Mouse (Mus musculus) lung, postnatal 25 days (tissue): ENCODE data around the gene Phc3.

Source experiments
- DNase-seq: peaks from one replicate; pipeline ENCODE4 v3.0.0; 2022; ENCODE audit warnings: low spot score

The Phc3 gene

GRCm38 (mm10) chr3:30976991-30977603 lies 7.9 kb upstream of the Phc3 start:
- DNase-seq = peak; percentile 63

GRCm38 (mm10) chr3:30975102-30975754 lies 6.0 kb upstream of the Phc3 start:
- DNase-seq = peak; percentile 79

GRCm38 (mm10) chr3:30968531-30969092 lies 603 bp downstream of the Phc3 start:
- peak; percentile 50 for DNase-seq

- DNase-seq = no peak
Measured at GRCm38 (mm10) chr3:30965644-30966043, 3.6 kb downstream of the Phc3 start.

- no peak for DNase-seq
Measured at GRCm38 (mm10) chr3:30964216-30964615, 5.0 kb downstream of the Phc3 start.

- no peak for DNase-seq
Measured at GRCm38 (mm10) chr3:30963100-30963499, 6.1 kb downstream of the Phc3 start.

GRCm38 (mm10) chr3:30959868-30960831 lies 9.1 kb downstream of the Phc3 start:
- no peak for DNase-seq

GRCm38 (mm10) chr3:30958709-30959108 lies 10.5 kb downstream of the Phc3 start:
- no peak for DNase-seq

- no peak for DNase-seq
Measured at GRCm38 (mm10) chr3:30956327-30956726, 12.9 kb downstream of the Phc3 start.

- no peak for DNase-seq
Measured at GRCm38 (mm10) chr3:30952273-30953070, 16.7 kb downstream of the Phc3 start.

GRCm38 (mm10) chr3:30951652-30952051 lies 17.6 kb downstream of the Phc3 start:
- DNase-seq = no peak

GRCm38 (mm10) chr3:30934384-30934783 lies 34.8 kb downstream of the Phc3 start:
- no peak for DNase-seq

- DNase-seq = no peak
Measured at GRCm38 (mm10) chr3:30929828-30930227, 39.4 kb downstream of the Phc3 start.

GRCm38 (mm10) chr3:30927664-30928063 lies 41.6 kb downstream of the Phc3 start:
- no peak for DNase-seq

- no peak for DNase-seq
Measured at GRCm38 (mm10) chr3:30917160-30917559, 52.1 kb downstream of the Phc3 start.

- no peak for DNase-seq
Measured at GRCm38 (mm10) chr3:30904658-30905057, 64.6 kb downstream of the Phc3 start.

- no peak for DNase-seq
Measured at GRCm38 (mm10) chr3:30899407-30899806, 69.8 kb downstream of the Phc3 start.

GRCm38 (mm10) chr3:30896721-30897120 lies 72.5 kb downstream of the Phc3 start:
- DNase-seq = no peak

- no peak for DNase-seq
Measured at GRCm38 (mm10) chr3:30889014-30889413, 80.2 kb downstream of the Phc3 start.

GRCm38 (mm10) chr3:30887449-30887848 lies 81.8 kb downstream of the Phc3 start:
- DNase-seq = no peak

- DNase-seq = no peak
Measured at GRCm38 (mm10) chr3:30876709-30877108, 92.5 kb downstream of the Phc3 start.

GRCm38 (mm10) chr3:30869995-30870394 lies 99.2 kb downstream of the Phc3 start:
- DNase-seq = no peak
